Mouse (Mus musculus): ENCODE results near the gene BC035044.
"Not testable (repeated sequence)": the region's sequence is repeated elsewhere in the genome, so short reads cannot be mapped to it uniquely, and the experiment has no call there.

Gene BC035044

GRCm38 (mm10) chr6:128849902-128850301 is 41.0 kb downstream of the BC035044 start:
- peak; percentile 75 to 77 for DNase-seq

GRCm38 (mm10) chr6:128847401-128847800 is 43.5 kb downstream of the BC035044 start:
- no peak for DNase-seq

- DNase-seq = no peak
Measured at GRCm38 (mm10) chr6:128845998-128846542, 44.9 kb downstream of the BC035044 start.

- DNase-seq = peak; percentile 93 to 94
Measured at GRCm38 (mm10) chr6:128845319-128845979, 45.5 kb downstream of the BC035044 start.

- DNase-seq = no peak
Measured at GRCm38 (mm10) chr6:128844586-128845080, 46.3 kb downstream of the BC035044 start.

GRCm38 (mm10) chr6:128844131-128844530 is 46.8 kb downstream of the BC035044 start:
- DNase-seq = peak; percentile 17 to 35

GRCm38 (mm10) chr6:128843479-128843992 is 47.4 kb downstream of the BC035044 start:
- peak; percentile 77 to 85 for DNase-seq

GRCm38 (mm10) chr6:128842945-128843478 is 47.9 kb downstream of the BC035044 start:
- DNase-seq = peak; percentile 87 to 92

GRCm38 (mm10) chr6:128842356-128842944 is 48.5 kb downstream of the BC035044 start:
- DNase-seq = no peak

GRCm38 (mm10) chr6:128841327-128842089 is 49.4 kb downstream of the BC035044 start:
- DNase-seq = no peak

GRCm38 (mm10) chr6:128840669-128841068 is 50.3 kb downstream of the BC035044 start:
- DNase-seq = not testable (repeated sequence)

- no peak for DNase-seq
Measured at GRCm38 (mm10) chr6:128839921-128840320, 51.0 kb downstream of the BC035044 start.

GRCm38 (mm10) chr6:128839266-128839771 is 51.6 kb downstream of the BC035044 start:
- peak; percentile 88 to 93 for DNase-seq

- DNase-seq = peak; percentile 89 to 92
Measured at GRCm38 (mm10) chr6:128838342-128839265, 52.3 kb downstream of the BC035044 start.

- DNase-seq = peak; percentile 26 to 55
Measured at GRCm38 (mm10) chr6:128837454-128838341, 53.2 kb downstream of the BC035044 start.

- no peak for DNase-seq
Measured at GRCm38 (mm10) chr6:128836955-128837334, 54.0 kb downstream of the BC035044 start.

- no peak for DNase-seq
Measured at GRCm38 (mm10) chr6:128836191-128836954, 54.6 kb downstream of the BC035044 start.

GRCm38 (mm10) chr6:128835571-128835970 is 55.4 kb downstream of the BC035044 start:
- no peak for DNase-seq

- DNase-seq = no peak
Measured at GRCm38 (mm10) chr6:128833046-128833445, 57.9 kb downstream of the BC035044 start.
